Mouse (Mus musculus) E14TG2a.4 (cell line): ENCODE data around the gene Ccdc187.

ENCODE experiments used
- CTCF ChIP-seq: conservative IDR thresholded peaks from 2 replicates; pipeline ENCODE4 v1.5.1; 2014; ENCODE audit warnings: low read length
- NANOG ChIP-seq: IDR thresholded peaks from 2 replicates; pipeline ENCODE4 v1.6.1; 2014; ENCODE audit warnings: borderline replicate concordance, low read length, mixed read lengths
- POU5F1 ChIP-seq: IDR thresholded peaks from 2 replicates; pipeline ENCODE4 v1.6.1; 2014; ENCODE audit warnings: low read length, borderline replicate concordance

GRCm38 (mm10) chr2:26323589-26324325 is 29.4 kb upstream of the Ccdc187 start:
- TF ChIP-seq CTCF: no peak
- no peak for TF ChIP-seq NANOG
- no peak for TF ChIP-seq POU5F1
